Mouse (Mus musculus): ENCODE measurements around the gene Arhgef25.

- no peak for TF ChIP-seq POLR2A (IDR thresholded peaks at IDR 0.05; ENCODE audit: control insufficient read depth, low read depth, low read length)
- no peak for TF ChIP-seq CTCF (IDR thresholded peaks at IDR 0.05; ENCODE audit: control insufficient read depth, insufficient read depth, insufficient replicate concordance, low read depth, low read length)
Measured at GRCm38 (mm10) chr10:127227163-127227562, 37.3 kb upstream of the Arhgef25 start.

Measured in testis, adult 2 months (tissue).